ENCODE assay signal across 17 mouse cellular contexts in the genomic region with DNA sequence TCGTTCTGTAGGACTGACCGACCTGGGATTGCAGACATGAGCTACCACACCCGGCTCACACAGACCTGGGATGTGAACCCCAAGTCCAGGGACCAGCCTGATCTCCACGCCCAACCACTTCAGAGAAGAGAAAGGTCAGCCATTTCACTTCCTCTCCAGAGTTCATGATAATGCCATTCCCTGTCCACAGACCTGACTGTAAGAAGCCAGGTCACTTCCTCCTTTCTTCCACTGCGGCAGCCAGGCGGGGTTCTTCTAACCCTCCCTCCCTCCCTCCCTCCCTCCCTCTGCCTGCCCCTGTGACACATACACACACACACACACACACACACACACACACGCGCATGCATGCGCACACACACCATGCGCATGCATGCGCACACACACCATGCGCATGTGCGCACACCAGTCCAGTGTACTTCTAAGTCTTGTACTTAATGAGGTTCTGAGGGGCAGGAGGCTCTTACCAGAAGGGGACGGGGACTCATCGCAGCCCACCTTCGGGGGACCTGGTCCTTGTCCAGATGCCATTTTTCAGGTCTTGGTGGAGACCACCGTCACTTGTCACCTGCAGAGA. TPM values are rescaled to one million over a fixed set of nuclear protein-coding genes. Genes with fewer than 3 reads are reported as not detected.
A peak's percentile ranks its signal among the peaks of the same experiment; 100 is the strongest.
DNase-seq lines count a peak whose midpoint lies in the region; ATAC-seq lines count a peak whose summit lies in the region.
"Had no signal": no experiment of that assay in that cellular context is flagged by ENCODE, and none has a peak within 500 bp of the region (broad histone marks: within the 10 kb centered on the region; RNA-seq: fewer than 3 reads in every experiment).

No protein-coding gene starts in this region.

- intact Hi-C loops in heart, postnatal 25 days (cut with DNase I): no loop called here

- no peak for ATAC-seq in liver, embryonic 15.5 days (ENCODE audit: insufficient read depth)
- no peak for ATAC-seq in intestine, embryonic 15.5 days
- peak; percentile 45 for ATAC-seq in neutrophil, adult 5-6 weeks (ENCODE audit: extremely low read depth, insufficient number of reproducible peaks, low FRiP score, poor library complexity, severe bottlenecking)
- no peak for ATAC-seq in hindbrain, embryonic 11.5 days (ENCODE audit: low FRiP score)
- ATAC-seq: forebrain, embryonic 14.5 days; midbrain, embryonic 13.5 days had no signal

- WGBS in liver, embryonic 15.5 days (ENCODE audit: insufficient replicate concordance): 76% methylated on average over 17 of the region's 17 CpGs
- 85% methylated on average over 17 of the region's 17 CpGs for WGBS in intestine, embryonic 15.5 days
- WGBS in hindbrain, embryonic 11.5 days: 96% methylated on average over 17 of the region's 17 CpGs

- peak overlapping the region; percentile 48; the same call in 1 of the 2 replicates for H3K27ac ChIP-seq in liver, embryonic 15.5 days (replicated peaks)
- H3K27ac ChIP-seq in intestine, embryonic 15.5 days: 0 out of 2 replicates have a peak overlapping the region, but pooled peaks have one; percentile 27
- H3K27ac ChIP-seq in hindbrain, embryonic 11.5 days (ENCODE audit: low read depth, low read length): no peak overlapping the region
- H3K27ac ChIP-seq: hindbrain, embryonic 14.5 days; left cerebral cortex, adult 2 months; lung, embryonic 15.5 days; midbrain, embryonic 13.5 days had no signal

- no peak overlapping the region for H3K4me2 ChIP-seq in liver, embryonic 15.5 days
- no peak overlapping the region for H3K4me2 ChIP-seq in intestine, embryonic 15.5 days (replicated peaks)
- no peak overlapping the region for H3K4me2 ChIP-seq in hindbrain, embryonic 11.5 days (replicated peaks; ENCODE audit: low read depth, low read length)
- H3K4me2 ChIP-seq: hindbrain, embryonic 14.5 days; lung, embryonic 15.5 days; midbrain, embryonic 13.5 days had no signal

- no peak for DNase-seq in liver
- DNase-seq in B cell, adult 2 months: peak; percentile 29 to 35
- no peak for DNase-seq in hindbrain, embryonic 11.5 days (ENCODE audit: low spot score)
- no peak for DNase-seq in heart, postnatal 25 days (ENCODE audit: low spot score)
- DNase-seq: adrenal gland, postnatal 10 days; cerebellum, adult 9-10 months; embryo, embryonic 11 days; heart, adult 18-20 months; kidney, adult 8-10 months had no signal

- no peak overlapping the region for H3K4me3 ChIP-seq in liver, embryonic 15.5 days (replicated peaks)
- no peak overlapping the region for H3K4me3 ChIP-seq in intestine, embryonic 15.5 days (replicated peaks)
- H3K4me3 ChIP-seq in hindbrain, embryonic 11.5 days (ENCODE audit: low read depth, low read length): no peak overlapping the region
- H3K4me3 ChIP-seq: left cerebral cortex, adult 2 months; lung, embryonic 15.5 days; midbrain, embryonic 13.5 days had no signal

- no peak overlapping the region for H3K9ac ChIP-seq in liver, embryonic 15.5 days
- no peak overlapping the region for H3K9ac ChIP-seq in intestine, embryonic 15.5 days
- H3K9ac ChIP-seq in hindbrain, embryonic 11.5 days (ENCODE audit: low read depth, low read length): no peak overlapping the region
- H3K9ac ChIP-seq: hindbrain, embryonic 14.5 days; lung, embryonic 15.5 days; midbrain, embryonic 13.5 days had no signal

- no peaks in the 10 kb centered on the region for H3K9me3 ChIP-seq in liver, embryonic 15.5 days (replicated peaks)
- H3K9me3 ChIP-seq in intestine, embryonic 15.5 days: no peaks in the 10 kb centered on the region
- H3K9me3 ChIP-seq in hindbrain, embryonic 11.5 days (ENCODE audit: control insufficient read depth, low read length): no peaks in the 10 kb centered on the region
- H3K9me3 ChIP-seq: lung, embryonic 15.5 days; midbrain, embryonic 13.5 days had no signal

- peaks cover 37% of the 10 kb centered on the region for H3K36me3 ChIP-seq in liver, embryonic 15.5 days (replicated peaks)
- H3K36me3 ChIP-seq in intestine, embryonic 15.5 days: peaks cover 21% of the 10 kb centered on the region
- H3K36me3 ChIP-seq in hindbrain, embryonic 11.5 days (ENCODE audit: control insufficient read depth, insufficient read depth, low read length): 0 out of 2 replicates have a peak, but pooled peaks cover 5% of the 10 kb centered on the region

- no peaks in the 10 kb centered on the region for H3K27me3 ChIP-seq in liver, embryonic 15.5 days
- no peaks in the 10 kb centered on the region for H3K27me3 ChIP-seq in intestine, embryonic 15.5 days (replicated peaks)
- H3K27me3 ChIP-seq in hindbrain, embryonic 11.5 days (ENCODE audit: control insufficient read depth, insufficient read depth, low read length): no peaks in the 10 kb centered on the region
- H3K27me3 ChIP-seq: lung, embryonic 15.5 days; midbrain, embryonic 13.5 days had no signal

- H3K4me1 ChIP-seq in liver, embryonic 15.5 days (replicated peaks): peaks cover 37% of the 10 kb centered on the region
- peaks cover 16% of the 10 kb centered on the region; the same call in 1 of the 2 replicates for H3K4me1 ChIP-seq in intestine, embryonic 15.5 days (replicated peaks)
- H3K4me1 ChIP-seq in hindbrain, embryonic 11.5 days (replicated peaks; ENCODE audit: control insufficient read depth, insufficient read depth, low read length): peaks cover 6% of the 10 kb centered on the region

RNA-seq across cellular contexts. Expression of gene Bak1, which starts 3.4 kb away (rescaled TPM):
- polyA plus RNA-seq in liver, embryonic 15.5 days (2015; fragmentation: Nextera tagmentation; extraction: Ambion mirVana): 2.0 and 2.1 TPM in 2 replicates
- 7.3 and 8.1 TPM in 2 replicates for polyA plus RNA-seq in intestine, embryonic 15.5 days (2015; fragmentation: Nextera tagmentation; extraction: Ambion mirVana)
- total RNA-seq in neutrophil, adult 5-6 weeks (2017): 27.1 and 32.5 TPM in 2 replicates
- polyA plus RNA-seq in hindbrain, embryonic 11.5 days (2014; fragmentation: Nextera tagmentation; extraction: Ambion mirVana): 7.4 and 9.5 TPM in 2 replicates
- total RNA-seq in heart, postnatal 25 days (2021): 10 to 100 TPM; 18.2 to 24.2 TPM

RNA-seq across cellular contexts. Expression of gene Itpr3, which starts 31.7 kb away (rescaled TPM):
- 0.67 and 0.89 TPM in 2 replicates for polyA plus RNA-seq in liver, embryonic 15.5 days (2015; fragmentation: Nextera tagmentation; extraction: Ambion mirVana)
- 13.0 and 14.5 TPM in 2 replicates for polyA plus RNA-seq in intestine, embryonic 15.5 days (2015; fragmentation: Nextera tagmentation; extraction: Ambion mirVana)
- total RNA-seq in neutrophil, adult 5-6 weeks (2017): 71.1 and 73.7 TPM in 2 replicates
- 1.2 and 1.3 TPM in 2 replicates for polyA plus RNA-seq in hindbrain, embryonic 11.5 days (2014; fragmentation: Nextera tagmentation; extraction: Ambion mirVana)
- 1 to 10 TPM; 4.6 to 6.8 TPM for total RNA-seq in heart, postnatal 25 days (2021)

RNA-seq across cellular contexts. Expression of gene Zbtb9, which starts 52.4 kb away (rescaled TPM):
- polyA plus RNA-seq in liver, embryonic 15.5 days (2015; fragmentation: Nextera tagmentation; extraction: Ambion mirVana): 5.0 and 5.8 TPM in 2 replicates
- 14.0 and 14.2 TPM in 2 replicates for polyA plus RNA-seq in intestine, embryonic 15.5 days (2015; fragmentation: Nextera tagmentation; extraction: Ambion mirVana)
- total RNA-seq in neutrophil, adult 5-6 weeks (2017): 20.9 and 32.8 TPM in 2 replicates
- polyA plus RNA-seq in hindbrain, embryonic 11.5 days (2014; fragmentation: Nextera tagmentation; extraction: Ambion mirVana): 10.5 and 13.2 TPM in 2 replicates
- 1 to 10 TPM; 2.9 to 3.8 TPM for total RNA-seq in heart, postnatal 25 days (2021)

Comparison
In these comparisons a context has a peak if more than half of its experiments do, and no peak if none do; other contexts are left out.
1. DNase-seq: peak in B cell, adult 2 months (2 of 2); none in liver (single experiment), hindbrain, embryonic 11.5 days (single experiment) and heart, postnatal 25 days (single experiment).